27 mouse cellular contexts compared by ENCODE assay signal in the genomic region with DNA sequence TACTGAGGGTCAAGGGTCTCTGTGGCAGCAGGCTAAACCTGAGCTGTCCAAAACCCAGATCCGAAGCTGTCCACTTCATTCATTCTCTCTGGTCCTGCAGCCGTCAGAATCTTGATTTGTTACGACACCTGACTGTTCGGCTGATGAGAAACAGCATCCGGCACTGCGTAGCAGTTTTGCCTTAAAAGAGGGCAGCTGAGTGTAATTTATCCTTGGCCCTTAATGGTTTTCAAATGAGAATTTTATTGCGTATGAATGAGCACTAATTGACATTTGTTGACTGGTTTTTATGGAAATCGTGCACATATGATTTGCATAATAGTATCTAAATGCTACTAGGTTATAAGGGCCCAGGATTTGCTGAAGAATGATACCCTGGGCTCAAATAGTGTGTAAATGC. TPM values are rescaled to one million over a fixed set of nuclear protein-coding genes. Genes with fewer than 3 reads are reported as not detected.
DNase-seq lines count a peak whose midpoint lies in the region; ATAC-seq and TF ChIP-seq lines count a peak whose summit lies in the region.
"Had no signal": no experiment of that assay in that cellular context is flagged by ENCODE, and none has a peak within 500 bp of the region (broad histone marks: within the 10 kb centered on the region; RNA-seq: fewer than 3 reads in every experiment).

No protein-coding gene starts in this region.

- DNase-seq in forebrain, postnatal 0 days = no peak
- DNase-seq in hindbrain, embryonic 11.5 days (ENCODE audit: low spot score) = no peak
- DNase-seq in midbrain, embryonic 11.5 days (ENCODE audit: low spot score, missing footprints) = peak; percentile 78
- DNase-seq in midbrain, embryonic 10.5 days (ENCODE audit: low spot score) = no peak
- DNase-seq in retina, postnatal 1 day = peak; percentile 38
- no peak for DNase-seq in retina, embryonic 14.5 days (ENCODE audit: low spot score)
- DNase-seq: adrenal gland, adult 8-10 months; adrenal gland, postnatal 36 days; B cell, adult 2 months; cerebellum, adult 11 months; cerebellum, adult 8-10 months; cerebellum, postnatal 14 days; embryo, embryonic 11 days; gastrocnemius, postnatal 10 days; heart, adult 18-20 months; heart, postnatal 10 days; heart, postnatal 4 days had no signal

- no peaks in the 10 kb centered on the region for H3K36me3 ChIP-seq in forebrain, embryonic 12.5 days (replicated peaks)
- no peaks in the 10 kb centered on the region for H3K36me3 ChIP-seq in forebrain, postnatal 0 days (ENCODE audit: insufficient read depth)
- no peaks in the 10 kb centered on the region for H3K36me3 ChIP-seq in hindbrain, embryonic 13.5 days
- no peaks in the 10 kb centered on the region for H3K36me3 ChIP-seq in hindbrain, embryonic 11.5 days (ENCODE audit: control insufficient read depth, insufficient read depth, low read length)
- H3K36me3 ChIP-seq in midbrain, embryonic 11.5 days (ENCODE audit: control insufficient read depth, insufficient read depth, low read length) = no peaks in the 10 kb centered on the region
- no peaks in the 10 kb centered on the region for H3K36me3 ChIP-seq in midbrain, embryonic 10.5 days
- H3K36me3 ChIP-seq: embryonic facial prominence, embryonic 15.5 days; G1E; heart, embryonic 10.5 days had no signal

- no peak overlapping the region for H3K4me2 ChIP-seq in forebrain, embryonic 12.5 days
- no peak overlapping the region for H3K4me2 ChIP-seq in forebrain, postnatal 0 days (ENCODE audit: low read depth)
- no peak overlapping the region for H3K4me2 ChIP-seq in hindbrain, embryonic 13.5 days
- H3K4me2 ChIP-seq in hindbrain, embryonic 11.5 days (replicated peaks; ENCODE audit: low read depth, low read length) = no peak overlapping the region
- H3K4me2 ChIP-seq in midbrain, embryonic 11.5 days = no peak overlapping the region
- H3K4me2 ChIP-seq: embryonic facial prominence, embryonic 15.5 days had no signal

- peaks cover 20% of the 10 kb centered on the region for H3K4me1 ChIP-seq in forebrain, embryonic 12.5 days
- peaks cover 5% of the 10 kb centered on the region for H3K4me1 ChIP-seq in forebrain, postnatal 0 days (ENCODE audit: insufficient read depth)
- peaks cover 31% of the 10 kb centered on the region for H3K4me1 ChIP-seq in hindbrain, embryonic 13.5 days (replicated peaks)
- H3K4me1 ChIP-seq in hindbrain, embryonic 11.5 days (replicated peaks; ENCODE audit: control insufficient read depth, insufficient read depth, low read length) = no peaks in the 10 kb centered on the region
- H3K4me1 ChIP-seq in midbrain, embryonic 11.5 days (ENCODE audit: control insufficient read depth, insufficient read depth, low read length) = no peaks in the 10 kb centered on the region
- H3K4me1 ChIP-seq in midbrain, embryonic 10.5 days = peaks cover 25% of the 10 kb centered on the region
- H3K4me1 ChIP-seq: embryonic facial prominence, embryonic 15.5 days had no signal

- ATAC-seq in forebrain, embryonic 12.5 days (ENCODE audit: low FRiP score) = no peak
- ATAC-seq in forebrain, postnatal 0 days = no peak
- ATAC-seq in hindbrain, embryonic 13.5 days (ENCODE audit: low FRiP score) = 0 out of 2 replicates have a peak, but pooled peaks have one; percentile 11
- no peak for ATAC-seq in hindbrain, embryonic 11.5 days (ENCODE audit: low FRiP score)
- ATAC-seq in midbrain, embryonic 11.5 days (ENCODE audit: low FRiP score) = no peak
- ATAC-seq: CD4-positive, CD25-positive, alpha-beta regulatory T cell, adult 4 months; inflammation-experienced regulatory T-cells, adult 6 months; intestine, postnatal 0 days had no signal

- TF ChIP-seq CTCF in forebrain, postnatal 0 days (IDR thresholded peaks at IDR 0.05; ENCODE audit: low read depth) = no peak

- H3K9me3 ChIP-seq in forebrain, embryonic 12.5 days = no peaks in the 10 kb centered on the region
- H3K9me3 ChIP-seq in forebrain, postnatal 0 days (ENCODE audit: low read length) = no peaks in the 10 kb centered on the region
- H3K9me3 ChIP-seq in hindbrain, embryonic 13.5 days = no peaks in the 10 kb centered on the region
- no peaks in the 10 kb centered on the region for H3K9me3 ChIP-seq in hindbrain, embryonic 11.5 days (ENCODE audit: control insufficient read depth, low read length)
- no peaks in the 10 kb centered on the region for H3K9me3 ChIP-seq in midbrain, embryonic 11.5 days (ENCODE audit: control insufficient read depth, low read length)
- H3K9me3 ChIP-seq in midbrain, embryonic 10.5 days (replicated peaks) = no peaks in the 10 kb centered on the region
- H3K9me3 ChIP-seq: embryonic facial prominence, embryonic 15.5 days; G1E; heart, embryonic 10.5 days had no signal

- 59% methylated on average over 8 of the region's 8 CpGs for WGBS in forebrain, embryonic 12.5 days
- WGBS in forebrain, postnatal 0 days = 41% methylated on average over 8 of the region's 8 CpGs
- 53% methylated on average over 8 of the region's 8 CpGs for WGBS in hindbrain, embryonic 13.5 days
- WGBS in hindbrain, embryonic 11.5 days = 78% methylated on average over 8 of the region's 8 CpGs
- WGBS in midbrain, embryonic 11.5 days = 81% methylated on average over 8 of the region's 8 CpGs
- 88% methylated on average over 8 of the region's 8 CpGs for WGBS in midbrain, embryonic 10.5 days

- H3K27me3 ChIP-seq in forebrain, embryonic 12.5 days = no peaks in the 10 kb centered on the region
- no peaks in the 10 kb centered on the region for H3K27me3 ChIP-seq in forebrain, postnatal 0 days (ENCODE audit: insufficient read depth, low read length)
- no peaks in the 10 kb centered on the region for H3K27me3 ChIP-seq in hindbrain, embryonic 13.5 days
- no peaks in the 10 kb centered on the region for H3K27me3 ChIP-seq in hindbrain, embryonic 11.5 days (ENCODE audit: control insufficient read depth, insufficient read depth, low read length)
- H3K27me3 ChIP-seq in midbrain, embryonic 11.5 days (ENCODE audit: control insufficient read depth, insufficient read depth, low read length) = no peaks in the 10 kb centered on the region
- H3K27me3 ChIP-seq in midbrain, embryonic 10.5 days (ENCODE audit: low read depth, poor library complexity, severe bottlenecking) = 0 out of 2 replicates have a peak, but pooled peaks cover 5% of the 10 kb centered on the region
- H3K27me3 ChIP-seq: embryonic facial prominence, embryonic 15.5 days had no signal

- no peak overlapping the region for H3K4me3 ChIP-seq in forebrain, embryonic 12.5 days (replicated peaks)
- no peak overlapping the region for H3K4me3 ChIP-seq in forebrain, postnatal 0 days (ENCODE audit: low read depth, low read length)
- H3K4me3 ChIP-seq in hindbrain, embryonic 13.5 days = no peak overlapping the region
- no peak overlapping the region for H3K4me3 ChIP-seq in hindbrain, embryonic 11.5 days (ENCODE audit: low read depth, low read length)
- no peak overlapping the region for H3K4me3 ChIP-seq in midbrain, embryonic 11.5 days (ENCODE audit: low read depth, low read length)
- no peak overlapping the region for H3K4me3 ChIP-seq in midbrain, embryonic 10.5 days
- H3K4me3 ChIP-seq: embryonic facial prominence, embryonic 15.5 days; erythroblast, embryonic 14.5 days; heart, embryonic 10.5 days had no signal

- no peak overlapping the region for H3K9ac ChIP-seq in forebrain, embryonic 12.5 days
- H3K9ac ChIP-seq in forebrain, postnatal 0 days = no peak overlapping the region
- H3K9ac ChIP-seq in hindbrain, embryonic 13.5 days = no peak overlapping the region
- no peak overlapping the region for H3K9ac ChIP-seq in hindbrain, embryonic 11.5 days (ENCODE audit: low read depth, low read length)
- no peak overlapping the region for H3K9ac ChIP-seq in midbrain, embryonic 11.5 days (ENCODE audit: low read length)
- H3K9ac ChIP-seq: embryonic facial prominence, embryonic 15.5 days had no signal

- H3K27ac ChIP-seq in forebrain, embryonic 12.5 days = 0 out of 2 replicates have a peak overlapping the region, but pooled peaks have one; percentile 36
- H3K27ac ChIP-seq in forebrain, postnatal 0 days (ENCODE audit: low read depth, low read length) = no peak overlapping the region
- peak overlapping the region; percentile 79; the same call in 1 of the 2 replicates for H3K27ac ChIP-seq in hindbrain, embryonic 13.5 days
- no peak overlapping the region for H3K27ac ChIP-seq in hindbrain, embryonic 11.5 days (ENCODE audit: low read depth, low read length)
- no peak overlapping the region for H3K27ac ChIP-seq in midbrain, embryonic 11.5 days (ENCODE audit: low read depth, low read length)
- H3K27ac ChIP-seq in midbrain, embryonic 10.5 days (replicated peaks) = no peak overlapping the region
- H3K27ac ChIP-seq: embryonic facial prominence, embryonic 15.5 days; heart, embryonic 10.5 days had no signal

RNA-seq across cellular contexts. Expression of a gene that starts 21.0 kb away (rescaled TPM):
- polyA plus RNA-seq in forebrain, embryonic 12.5 days (2016; fragmentation: Nextera tagmentation; extraction: Ambion mirVana) = 4.6 and 5.4 TPM in 2 replicates
- 2.8 and 3.3 TPM in 2 replicates for total RNA-seq in forebrain, postnatal 0 days (2014; rRNA removed)
- 1.5 and 2.3 TPM in 2 replicates for polyA plus RNA-seq in forebrain, postnatal 0 days (2015; fragmentation: Nextera tagmentation; extraction: Ambion mirVana)
- 5.0 TPM in 2 replicates for polyA plus RNA-seq in hindbrain, embryonic 13.5 days (2015; fragmentation: Nextera tagmentation; extraction: Ambion mirVana)
- polyA plus RNA-seq in hindbrain, embryonic 11.5 days (2014; fragmentation: Nextera tagmentation; extraction: Ambion mirVana) = 4.0 and 4.8 TPM in 2 replicates
- polyA plus RNA-seq in midbrain, embryonic 11.5 days (2014; fragmentation: Nextera tagmentation; extraction: Ambion mirVana) = 3.4 and 4.2 TPM in 2 replicates
- 2.0 and 3.2 TPM in 2 replicates for polyA plus RNA-seq in midbrain, embryonic 10.5 days (2016; fragmentation: Nextera tagmentation; extraction: Ambion mirVana)
- total RNA-seq: common myeloid progenitor, adult 5-6 weeks had no signal
- polyA plus RNA-seq: CD4-positive, CD25-positive, alpha-beta regulatory T cell, adult 4 months; erythroblast, embryonic 14.5 days; G1E; inflammation-experienced regulatory T-cells, adult 6 months had no signal

Comparison
In these comparisons a context has a peak if more than half of its experiments do, and no peak if none do; other contexts are left out.
1. H3K27ac ChIP-seq: peak in forebrain, embryonic 12.5 days (single experiment) and hindbrain, embryonic 13.5 days (single experiment); none in forebrain, postnatal 0 days (single experiment), hindbrain, embryonic 11.5 days (single experiment), midbrain, embryonic 11.5 days (single experiment) and midbrain, embryonic 10.5 days (single experiment).
2. DNase-seq: peak in midbrain, embryonic 11.5 days (single experiment) and retina, postnatal 1 day (single experiment); none in forebrain, postnatal 0 days (single experiment), hindbrain, embryonic 11.5 days (single experiment), midbrain, embryonic 10.5 days (single experiment) and retina, embryonic 14.5 days (single experiment).